Mouse (Mus musculus) liver, adult 2 months (tissue): ENCODE measurements around the gene Lrba.

Source experiments
- CTCF ChIP-seq: fragments of 200-500 bp; IDR thresholded peaks from 2 replicates; pipeline ENCODE4 v1.5.1; 2011; ENCODE audit warnings: low read depth, low read length, control low read depth
- POLR2A ChIP-seq: fragments of 200-500 bp; IDR thresholded peaks from 2 replicates; pipeline ENCODE4 v1.6.1; 2011; ENCODE audit warnings: low read length, control low read depth; ENCODE audit not compliant: insufficient read depth; ENCODE audit errors: extremely low read depth

DNA sequence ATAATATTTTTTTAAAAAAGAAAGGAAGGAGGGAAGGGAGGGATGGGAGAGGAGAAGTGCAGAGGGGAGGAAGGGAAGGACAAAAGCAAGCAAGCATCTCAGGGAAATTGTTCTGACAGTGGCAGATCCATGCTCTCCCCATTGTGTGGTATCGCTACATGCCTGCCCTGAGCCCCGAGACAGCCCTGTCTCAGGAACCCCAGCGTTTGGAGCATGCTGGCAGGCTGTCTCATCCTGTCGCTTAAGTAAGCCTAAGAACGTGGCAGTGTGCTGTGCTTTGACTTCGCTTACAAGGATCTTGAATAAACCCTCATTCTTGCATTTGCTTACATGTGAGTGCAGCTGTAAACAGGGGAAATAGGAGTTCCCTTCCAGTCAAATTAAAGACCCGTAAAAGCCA is 526.2 kb downstream of the Lrba start:
- TF ChIP-seq CTCF (no peak), POLR2A (no peak)
